Mouse (Mus musculus) spleen, embryonic (tissue): ENCODE data around the gene Slc44a1.

Experiments
- CTCF ChIA-PET: fragments of 350-600 bp; sonication (Branson Sonifier 250); formaldehyde crosslinking; loops from one replicate; lab custom pipeline; 2022; lab: Charles Lee

The Slc44a1 gene

DNA sequence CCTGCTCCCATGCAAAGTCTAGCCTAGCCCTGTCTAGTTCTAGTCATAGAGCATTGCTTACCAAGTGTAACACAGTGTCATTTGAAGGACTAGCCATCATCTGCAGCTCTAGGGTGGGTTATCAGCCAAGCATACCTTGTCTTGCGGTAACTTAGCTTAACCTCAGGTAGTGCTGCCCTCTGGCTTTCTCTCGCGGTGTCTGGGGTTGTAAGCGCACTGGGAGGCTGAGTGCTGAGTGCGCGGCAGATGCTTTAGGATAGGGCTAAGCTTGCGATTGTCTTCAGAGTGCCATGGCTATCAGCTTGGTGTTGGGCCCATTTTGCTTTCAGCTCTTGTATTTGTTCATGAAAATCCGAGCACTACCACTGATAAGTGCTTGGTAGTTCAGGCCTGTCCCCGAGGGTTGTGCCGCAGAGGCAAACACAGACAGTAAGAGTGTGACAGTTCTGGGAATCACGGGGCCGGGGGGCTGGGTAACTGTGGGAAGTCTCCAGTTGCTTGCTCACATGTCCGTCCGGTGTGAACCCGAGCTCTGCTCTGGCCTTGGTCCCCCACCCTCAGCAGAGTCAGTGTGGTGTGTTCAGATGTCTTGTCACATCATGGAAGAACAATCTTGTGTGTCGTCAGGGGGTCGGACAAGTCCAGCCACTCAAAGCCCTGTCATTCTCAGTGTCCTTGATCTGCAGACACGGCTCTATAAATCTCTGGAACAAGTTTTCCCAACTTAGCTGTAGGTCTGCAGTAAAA is 22.5 kb downstream of the Slc44a1 start:
- CTCF ChIA-PET = no interaction called here

DNA sequence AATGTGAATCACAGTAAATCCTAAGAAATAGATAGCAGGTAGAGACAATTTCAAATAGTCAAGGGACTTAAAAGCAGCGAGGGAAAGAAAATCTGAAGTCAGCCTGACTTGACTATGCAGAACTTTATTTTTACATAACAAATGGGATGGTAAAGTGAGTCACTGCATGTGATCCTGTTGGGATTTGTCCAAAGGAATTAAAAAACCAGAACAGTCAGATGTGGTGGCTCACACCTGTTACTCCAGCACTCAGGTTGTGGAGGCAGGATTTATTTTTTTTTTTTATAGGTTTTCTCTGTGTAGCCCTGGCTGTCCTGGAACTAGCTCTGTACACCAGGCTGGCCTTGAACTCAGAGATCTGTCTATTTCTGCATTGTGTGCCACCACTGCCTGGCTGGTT is 25.7 kb downstream of the Slc44a1 start:
- CTCF ChIA-PET = no interaction called here

DNA sequence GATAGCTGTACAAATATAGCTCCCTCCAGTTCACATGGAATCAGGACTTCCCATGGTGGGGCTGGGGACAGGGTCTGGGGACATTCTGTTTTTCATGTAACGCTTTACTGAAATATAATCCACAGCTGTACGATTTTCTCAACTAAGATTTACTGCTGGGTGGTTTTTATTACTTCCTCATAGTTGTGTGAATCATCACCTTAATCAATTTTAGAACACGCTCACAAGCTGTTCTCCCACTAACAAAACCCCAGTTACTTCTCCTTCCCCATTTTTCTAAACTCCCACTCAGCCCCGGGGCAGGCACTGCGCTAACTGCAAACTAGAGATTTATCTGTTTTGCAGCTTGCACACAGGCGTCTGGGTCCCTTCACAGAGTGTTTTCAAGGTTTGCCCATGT is 28.8 kb downstream of the Slc44a1 start:
- CTCF ChIA-PET = no interaction called here

DNA sequence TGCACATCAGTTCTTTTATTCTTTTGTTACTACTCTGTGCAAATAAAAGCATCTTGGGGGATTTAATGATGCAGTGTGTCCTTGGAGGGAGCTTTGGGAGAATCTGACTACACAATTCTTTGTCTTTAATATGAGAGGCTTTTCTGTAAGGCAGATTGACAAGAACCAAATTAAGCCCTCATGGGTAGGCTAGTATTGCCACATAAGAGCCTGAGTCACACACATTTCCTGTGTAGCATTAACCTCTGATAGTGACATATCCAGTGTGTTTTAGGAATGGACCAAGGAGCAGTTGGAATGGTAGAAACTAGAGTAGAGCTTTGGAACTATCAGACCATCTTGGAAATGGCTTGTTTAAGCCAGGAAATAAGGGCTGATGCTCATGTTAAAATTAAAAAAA is 33.9 kb downstream of the Slc44a1 start:
- CTCF ChIA-PET = no interaction called here

DNA sequence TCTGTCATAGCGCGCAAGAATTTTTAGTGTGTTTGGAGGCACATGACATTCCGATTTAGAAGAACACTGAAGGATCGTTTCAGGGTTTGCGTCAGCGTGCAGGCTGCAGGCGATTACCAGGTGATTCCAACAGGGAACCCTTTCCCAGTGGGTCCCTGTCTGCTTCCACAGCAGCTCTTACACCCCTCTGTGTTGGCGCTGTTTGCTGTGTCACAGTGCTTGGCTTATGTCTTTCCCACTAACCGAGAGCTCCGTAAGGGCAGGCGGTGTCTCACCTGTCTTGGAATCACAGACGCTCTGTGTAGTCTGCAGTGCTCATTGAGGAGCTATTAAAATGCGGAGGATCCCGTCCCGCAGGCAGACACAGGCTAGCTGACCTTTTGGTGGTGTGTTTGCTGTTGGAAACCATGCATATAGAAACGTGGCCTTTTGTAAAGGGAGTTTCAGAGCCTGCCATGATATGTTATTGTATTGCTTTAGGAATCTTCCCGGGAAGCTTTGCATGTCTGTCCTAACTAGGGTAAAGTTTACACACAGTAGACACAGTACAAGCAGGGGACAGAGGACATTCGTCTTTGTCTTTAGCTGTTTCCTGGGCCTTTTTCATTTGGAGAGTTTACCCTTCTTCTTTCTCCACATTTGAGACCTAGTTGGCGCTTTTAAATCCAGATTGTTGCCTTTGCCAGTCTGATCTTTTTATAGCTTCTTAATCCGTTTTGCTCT is 35.2 kb downstream of the Slc44a1 start:
- CTCF ChIA-PET = interaction anchor here (0.6 kb wide), 1 partner anchor 28 kb away, joined by 3 read pairs; no protein-coding TSS in a partner anchor

DNA sequence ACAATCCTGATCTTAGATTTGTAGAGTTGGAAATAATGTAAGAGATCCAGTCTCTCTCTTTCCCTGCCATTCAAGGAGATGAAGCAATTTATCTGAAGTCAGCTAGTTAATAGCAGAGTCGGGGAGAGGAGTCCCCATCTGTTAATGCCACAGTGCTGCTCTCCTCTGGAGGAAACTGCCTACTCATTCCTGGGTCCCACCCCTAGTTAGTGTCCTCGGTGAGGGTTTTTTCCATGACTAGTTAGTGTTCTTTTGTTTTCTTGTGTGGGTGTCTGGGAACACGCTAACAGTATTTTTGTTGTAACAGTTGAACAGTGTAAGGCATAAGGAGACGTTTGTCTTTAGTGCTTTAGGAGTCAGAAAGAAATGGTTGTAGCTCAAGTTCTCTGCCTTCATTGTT is 38.4 kb downstream of the Slc44a1 start:
- CTCF ChIA-PET = no interaction called here

DNA sequence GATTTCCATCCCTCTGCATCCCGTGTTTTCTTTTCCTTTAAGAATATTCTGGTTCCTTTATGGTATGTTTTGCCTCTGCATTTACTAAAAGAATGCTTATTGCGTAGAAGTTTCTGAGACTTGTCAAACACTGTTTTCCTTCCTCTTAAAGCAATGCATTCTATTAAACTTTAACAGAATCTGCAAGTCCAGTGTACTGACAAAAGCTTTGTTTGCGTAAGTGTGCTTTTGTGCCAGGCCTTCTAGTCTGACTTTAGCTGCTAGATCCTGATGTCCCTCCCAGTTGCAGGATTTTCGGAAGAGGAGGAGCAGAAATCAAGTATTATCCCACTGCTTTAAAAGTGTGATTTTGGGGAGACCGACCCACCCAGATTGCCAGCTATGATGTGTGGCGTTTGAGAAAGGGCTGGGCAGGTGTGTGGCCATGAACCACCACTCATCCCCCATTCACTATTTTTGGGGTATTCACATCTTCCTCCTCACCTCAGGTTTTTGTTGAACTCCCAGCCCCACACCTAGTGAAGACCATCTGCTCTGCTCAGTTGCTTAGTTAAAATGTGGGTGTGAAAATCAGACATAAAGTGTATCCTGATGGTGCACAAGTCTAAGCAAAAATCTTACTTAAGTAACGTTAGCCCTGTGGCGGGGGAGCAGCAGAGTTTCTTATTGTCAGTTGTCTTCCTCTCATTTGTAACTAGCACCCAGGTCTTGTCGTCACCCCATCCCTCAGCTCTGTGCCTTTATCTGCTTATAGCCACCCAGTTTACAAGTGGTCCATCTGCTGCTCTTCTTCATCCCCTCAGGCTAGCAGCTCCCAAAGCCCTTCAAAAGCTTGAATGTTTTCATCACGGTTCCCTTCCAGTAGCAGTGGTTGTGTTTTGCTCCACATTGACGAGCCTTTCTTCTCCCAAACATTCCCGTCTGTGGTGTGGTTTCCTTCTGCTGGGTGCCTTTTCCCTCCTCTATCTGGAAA is 47.3 kb downstream of the Slc44a1 start:
- CTCF ChIA-PET = no interaction called here

DNA sequence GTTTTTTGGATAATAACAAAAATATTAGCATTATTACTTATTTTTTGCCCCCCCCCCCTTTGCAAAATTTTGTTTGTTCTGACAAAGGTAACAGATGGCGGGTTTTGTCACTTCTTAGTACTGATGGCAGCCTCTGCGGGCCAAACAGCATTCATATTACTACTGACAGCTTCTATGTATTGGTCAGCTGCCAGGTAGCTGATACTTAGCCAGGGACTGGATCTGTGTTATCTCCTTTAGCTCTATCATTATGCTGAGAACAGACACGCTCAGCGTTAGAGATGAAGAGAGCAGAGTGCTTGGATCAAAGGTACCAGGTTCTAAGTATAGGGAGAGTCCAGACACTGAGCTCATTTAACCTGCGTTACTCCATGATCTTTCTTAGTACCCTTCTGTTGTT is 48.6 kb downstream of the Slc44a1 start:
- CTCF ChIA-PET = interaction anchor here (1.2 kb wide), 1 partner anchor 111 kb away, joined by 6 read pairs; no protein-coding TSS in a partner anchor

DNA sequence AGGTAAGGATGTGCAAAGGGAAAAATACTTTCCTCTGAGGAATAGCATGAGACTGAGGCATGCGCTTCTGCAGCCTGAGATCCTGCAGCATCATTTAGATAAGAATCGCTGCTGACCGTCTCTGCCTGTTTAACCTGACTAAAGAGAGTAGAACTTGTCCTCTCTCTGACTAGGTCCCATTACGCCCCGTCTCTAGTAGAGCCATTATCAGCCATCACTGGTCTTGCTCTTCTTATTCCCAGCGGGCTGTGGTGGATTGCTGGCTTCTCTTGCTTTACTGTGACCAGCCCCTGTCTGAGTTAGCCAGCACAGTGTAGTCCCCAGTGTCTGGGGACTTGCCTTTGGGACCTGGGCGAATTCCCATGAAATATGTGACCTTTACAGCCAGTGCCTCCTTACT is 50.2 kb downstream of the Slc44a1 start:
- CTCF ChIA-PET = no interaction called here

DNA sequence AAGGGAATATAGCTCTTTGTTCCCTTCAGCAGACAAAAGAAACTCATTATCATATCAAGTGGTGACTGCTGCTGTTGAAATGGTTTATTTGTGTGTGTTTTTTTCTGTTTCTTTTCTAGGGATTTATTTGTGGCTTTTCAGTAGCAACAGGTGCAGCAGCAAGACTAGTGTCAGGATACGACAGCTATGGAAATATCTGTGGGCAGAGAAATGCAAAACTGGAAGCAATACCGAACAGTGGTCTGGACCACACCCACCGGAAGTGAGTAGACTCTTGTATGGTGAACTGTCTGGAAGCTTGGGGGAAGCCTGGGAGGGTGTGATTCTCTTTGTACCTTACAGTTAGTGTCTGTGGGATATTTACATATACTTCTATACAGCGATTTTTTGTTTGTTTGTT is 51.1 kb downstream of the Slc44a1 start:
- CTCF ChIA-PET = no interaction called here

DNA sequence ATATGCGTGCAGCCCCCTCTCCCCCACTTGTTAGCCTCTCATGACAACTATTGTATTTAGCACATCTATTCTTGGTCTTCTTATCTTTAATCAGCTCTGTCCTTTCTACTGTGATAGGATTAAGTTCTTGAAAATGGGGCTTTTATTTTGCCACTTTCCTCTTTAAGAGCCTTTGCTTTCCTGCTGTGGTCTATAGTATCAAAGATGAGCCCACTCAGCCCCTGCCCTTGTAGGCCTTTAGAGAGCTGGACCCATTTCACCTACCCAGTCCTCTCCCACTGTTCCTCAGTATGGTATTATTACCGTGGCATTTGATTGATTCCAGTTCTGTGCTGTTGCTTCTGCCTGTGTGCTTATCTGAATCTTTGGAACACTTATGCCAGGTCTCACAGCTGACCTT is 55.4 kb downstream of the Slc44a1 start:
- CTCF ChIA-PET = no interaction called here

DNA sequence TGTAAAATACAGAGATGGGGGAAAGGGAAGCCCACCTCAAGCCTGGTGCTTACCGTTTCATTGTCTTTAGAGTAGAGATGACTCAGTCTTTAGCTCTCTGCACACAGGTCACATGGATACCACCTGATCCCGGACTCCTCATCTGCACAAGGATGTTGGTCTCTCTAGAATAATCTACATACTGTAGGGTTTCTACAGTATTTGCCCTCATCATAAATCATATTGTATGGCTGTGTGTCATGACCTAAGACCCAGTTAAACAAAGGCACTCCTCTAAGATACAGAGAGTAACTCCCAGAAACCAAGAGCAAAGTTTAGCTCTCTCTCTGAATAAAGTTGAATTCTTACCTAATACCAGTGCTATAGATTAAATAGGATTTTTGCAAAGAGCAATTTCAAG is 62.6 kb downstream of the Slc44a1 start:
- CTCF ChIA-PET = no interaction called here

DNA sequence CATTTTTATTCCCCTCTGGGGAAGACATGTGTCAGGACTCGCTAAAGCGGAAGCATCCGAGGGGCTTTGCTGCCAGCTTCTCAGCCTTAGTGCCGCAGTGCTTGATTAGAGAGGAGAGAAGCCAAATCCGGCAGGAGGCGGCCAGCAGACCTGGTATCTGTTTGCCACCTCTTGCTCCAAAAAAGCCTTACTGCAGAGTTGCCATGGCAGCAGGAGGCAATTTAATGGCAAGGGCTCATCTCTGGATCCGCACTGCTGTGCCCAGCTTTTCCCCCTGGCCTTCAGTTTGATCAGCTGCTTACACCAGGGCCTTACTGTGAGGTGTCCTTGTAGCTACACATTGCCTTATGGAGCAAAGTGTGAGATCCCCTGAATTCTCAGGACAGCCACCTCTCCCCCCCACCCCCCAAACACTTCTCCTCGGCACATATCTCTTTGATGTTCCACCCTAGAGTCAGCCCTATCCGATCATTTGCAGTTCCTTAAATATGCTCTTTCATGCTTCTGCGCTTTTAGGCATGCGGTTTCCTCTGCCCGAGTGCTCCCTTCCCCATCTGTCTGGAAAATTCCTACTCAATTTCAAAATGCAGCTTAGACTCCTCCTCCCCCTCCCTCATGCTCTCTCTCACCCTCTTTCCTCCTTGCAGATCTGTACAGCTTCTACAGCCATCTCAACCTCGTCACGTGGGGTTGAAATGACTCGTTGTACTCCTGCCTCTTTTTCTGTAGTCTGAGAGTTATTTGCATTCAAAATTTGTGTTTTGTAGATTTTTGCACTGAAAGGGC is 72.1 kb downstream of the Slc44a1 start:
- CTCF ChIA-PET = no interaction called here

DNA sequence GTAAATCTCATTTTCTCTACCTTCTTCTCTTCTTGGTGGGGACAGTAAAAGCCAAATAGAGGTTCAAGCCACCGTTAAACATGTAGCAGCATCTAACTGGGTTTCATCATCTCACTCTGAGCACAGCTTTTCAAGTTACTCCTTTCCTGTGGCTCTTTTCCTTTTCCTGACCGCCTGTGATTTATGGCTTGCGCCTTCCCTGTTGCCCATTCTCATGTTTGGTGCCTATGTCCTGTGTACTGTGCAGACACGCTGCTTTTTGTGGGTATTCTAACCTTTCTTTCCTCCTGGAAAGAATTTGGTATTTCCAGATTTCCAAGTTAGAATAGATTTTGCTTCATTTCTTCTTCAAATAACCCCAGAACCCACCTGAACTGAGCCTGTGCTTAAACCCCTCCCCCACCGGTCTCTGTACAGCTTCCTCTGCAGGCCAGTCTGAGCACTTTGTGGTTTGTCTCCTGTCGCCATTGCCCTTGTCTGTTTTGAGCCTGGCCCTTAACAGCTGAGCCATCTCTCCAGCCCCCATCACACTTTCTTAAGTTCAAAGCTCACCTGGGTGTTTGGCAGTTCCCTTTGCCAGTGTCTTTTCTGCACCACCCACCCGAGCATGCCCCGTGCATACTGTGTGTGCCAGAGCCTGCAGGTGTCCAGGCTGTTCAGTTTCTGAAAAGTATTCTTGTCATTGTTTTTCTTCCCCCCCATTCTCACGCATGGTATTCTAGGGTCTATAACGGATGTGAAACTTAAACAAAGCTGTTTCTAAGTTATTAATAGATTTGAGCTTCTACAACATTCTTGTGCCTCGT is 73.3 kb downstream of the Slc44a1 start:
- CTCF ChIA-PET = no interaction called here

DNA sequence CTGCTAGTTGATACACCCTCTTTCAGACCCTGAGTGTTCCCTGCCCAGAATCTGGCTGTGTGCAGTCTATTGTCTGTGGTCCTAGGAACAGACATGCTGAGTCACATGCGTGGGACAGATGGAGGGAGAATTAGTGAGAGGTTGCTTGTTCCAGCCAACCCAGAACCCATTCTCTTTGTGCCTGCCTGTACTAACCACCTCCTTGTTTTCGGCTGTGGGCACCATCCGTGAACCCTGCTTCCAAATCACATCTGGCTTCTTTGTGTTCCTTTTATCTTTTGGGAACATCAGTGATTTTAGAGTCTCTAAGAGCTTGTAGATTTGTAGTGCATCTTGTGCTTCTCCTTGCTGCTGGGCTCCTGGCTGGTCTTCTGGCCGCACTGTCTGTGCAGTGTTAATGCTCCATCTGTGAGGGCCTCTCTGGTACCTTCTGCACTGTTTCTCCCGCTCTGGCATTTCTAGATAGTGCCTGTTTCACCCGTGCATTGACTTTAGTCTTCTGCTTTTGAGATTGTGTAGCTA is 75.9 kb downstream of the Slc44a1 start:
- CTCF ChIA-PET = no interaction called here

DNA sequence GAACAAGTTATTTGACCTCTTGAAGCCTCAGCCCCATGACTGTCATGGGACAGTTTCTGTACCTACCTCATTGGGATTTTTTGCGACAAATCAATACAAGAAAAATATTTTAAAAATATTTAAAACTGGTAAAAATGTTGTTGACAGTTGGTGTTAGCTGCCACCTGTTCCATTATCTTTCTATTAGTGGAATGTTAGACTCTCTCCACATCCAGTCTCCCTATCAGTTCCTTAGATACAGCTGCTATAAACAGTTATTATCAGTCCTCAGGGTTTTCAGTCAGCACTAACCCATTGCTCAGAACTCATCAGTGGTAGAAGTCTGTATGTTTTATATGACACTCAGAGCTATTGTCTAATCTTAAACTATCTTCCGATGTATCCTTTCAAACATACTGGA is 79.2 kb downstream of the Slc44a1 start:
- CTCF ChIA-PET = no interaction called here

DNA sequence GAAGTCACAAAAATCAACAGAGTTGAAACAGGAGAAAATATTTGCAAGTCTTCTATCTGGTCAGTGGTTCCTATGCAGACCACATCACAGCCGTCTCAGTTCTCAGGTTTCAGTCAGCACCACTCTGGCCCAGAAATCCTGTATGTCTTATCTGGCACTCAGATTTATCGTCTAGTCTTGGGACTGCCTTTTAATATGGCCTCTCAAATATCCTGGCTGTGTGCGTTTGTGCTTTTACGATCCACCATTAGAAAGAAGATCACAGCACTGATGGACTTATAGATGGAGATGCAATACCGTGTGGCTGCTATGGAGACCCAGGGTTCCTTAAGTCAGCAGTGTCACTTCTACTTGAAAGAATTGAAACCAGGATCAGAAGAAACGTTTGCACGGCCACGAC is 80.8 kb downstream of the Slc44a1 start:
- CTCF ChIA-PET = no interaction called here

DNA sequence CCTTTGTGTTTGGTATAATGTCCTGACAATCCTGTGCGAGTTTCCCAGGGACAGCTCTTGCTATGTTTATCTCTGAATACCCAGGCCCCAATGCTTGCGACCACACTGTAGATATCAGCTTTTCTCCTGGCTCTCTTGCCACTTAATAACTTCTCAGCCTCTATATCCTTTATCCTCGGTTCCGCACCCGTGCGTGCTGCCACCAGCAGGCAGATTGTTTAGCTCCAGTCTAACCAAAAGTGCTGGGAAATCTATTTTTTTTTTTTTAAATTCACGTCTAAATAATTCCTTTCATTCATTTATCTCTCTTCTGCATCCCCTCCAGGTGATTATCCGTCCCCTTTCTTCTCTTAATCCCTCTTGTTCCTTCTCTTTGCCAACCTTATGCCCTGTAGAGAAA is 82.4 kb downstream of the Slc44a1 start:
- CTCF ChIA-PET = no interaction called here

DNA sequence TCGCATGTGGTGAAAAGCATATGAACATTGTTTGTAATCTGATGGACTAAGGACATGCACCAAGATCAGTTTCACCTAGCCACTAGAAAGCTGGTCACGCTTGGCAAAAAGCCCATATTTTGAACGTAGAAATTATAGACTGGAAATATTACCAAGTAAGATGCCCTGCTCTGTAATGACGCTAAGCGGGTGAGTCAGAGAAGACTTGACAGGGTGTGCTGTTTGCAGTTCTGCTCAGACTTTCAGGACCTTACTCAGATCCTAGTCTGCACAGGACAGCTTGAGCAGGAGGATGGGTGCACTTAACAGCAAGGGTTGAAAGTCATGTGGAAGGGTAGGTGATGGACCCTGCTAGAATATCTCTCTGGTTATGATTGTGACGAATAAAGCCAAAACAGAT is 85.3 kb downstream of the Slc44a1 start:
- CTCF ChIA-PET = interaction anchor here (0.7 kb wide), 1 partner anchor 311 kb away, joined by 5 read pairs; no protein-coding TSS in a partner anchor

DNA sequence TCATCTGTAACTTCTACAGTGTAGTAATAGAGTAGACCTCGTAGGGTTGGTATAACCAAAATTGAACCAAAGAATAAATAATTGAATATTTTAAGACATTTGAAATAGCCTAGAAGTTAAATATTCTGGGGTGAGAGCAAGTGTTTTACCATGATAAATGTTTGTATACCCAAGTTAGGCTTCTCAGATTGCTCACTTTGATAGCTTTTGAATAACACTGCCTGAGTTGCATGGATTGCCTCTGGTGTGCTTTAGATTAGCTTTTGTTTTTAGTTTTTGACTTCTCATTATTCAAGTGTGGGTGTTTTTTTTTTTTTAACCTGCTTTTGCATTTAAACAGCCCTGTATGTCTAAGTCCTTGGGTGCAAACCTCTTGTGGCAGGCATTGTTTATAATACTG is 85.8 kb downstream of the Slc44a1 start:
- CTCF ChIA-PET = interaction anchor here (0.7 kb wide), 1 partner anchor 311 kb away, joined by 5 read pairs; no protein-coding TSS in a partner anchor
